Mouse (Mus musculus): ENCODE results near the gene Sebox. TPM values are rescaled to one million over a fixed set of nuclear protein-coding genes. Genes with fewer than 3 reads are reported as not detected.
"Not testable (repeated sequence)": the region's sequence is repeated elsewhere in the genome, so short reads cannot be mapped to it uniquely, and the experiment has no call there.

Sebox gene
- polyA plus RNA-seq, 1 experiment = not detected

- Histone ChIP-seq H3K4me1 (peaks cover 14% of the 10 kb centered on the region), H3K27me3 (replicated peaks) (peaks cover 9% of the 10 kb centered on the region), H3K9me3 (no peaks in the 10 kb centered on the region), H3K4me3 (replicated peaks) (no peak overlapping the region), H3K36me3 (replicated peaks; ENCODE audit: low read length) (peaks cover 42% of the 10 kb centered on the region)
- TF ChIP-seq GATA1 (IDR thresholded peaks at IDR 0.05; ENCODE audit: borderline replicate concordance, low read length) = no peak
- TF ChIP-seq FLI1 (IDR thresholded peaks at IDR 0.05; ENCODE audit: low read length) = no peak
Observed at GRCm38 (mm10) chr11:78528714-78529113, 25.5 kb downstream of the Sebox start.

- Histone ChIP-seq H3K36me3 (replicated peaks; ENCODE audit: low read length) (peaks cover 30% of the 10 kb centered on the region), H3K27me3 (replicated peaks) (peaks cover 12% of the 10 kb centered on the region), H3K9me3 (no peaks in the 10 kb centered on the region), H3K4me3 (replicated peaks) (no peak overlapping the region), H3K4me1 (peaks cover 19% of the 10 kb centered on the region)
- TF ChIP-seq FLI1 (IDR thresholded peaks at IDR 0.05; ENCODE audit: low read length) (no peak), GATA1 (IDR thresholded peaks at IDR 0.05; ENCODE audit: borderline replicate concordance, low read length) (no peak)
Observed at GRCm38 (mm10) chr11:78530001-78530400, 26.8 kb downstream of the Sebox start.

GRCm38 (mm10) chr11:78531046-78531445 is 27.8 kb downstream of the Sebox start:
- Histone ChIP-seq H3K9me3 (no peaks in the 10 kb centered on the region), H3K4me1 (peaks cover 27% of the 10 kb centered on the region), H3K4me3 (replicated peaks) (no peak overlapping the region), H3K36me3 (replicated peaks; ENCODE audit: low read length) (peaks cover 21% of the 10 kb centered on the region), H3K27me3 (replicated peaks) (peaks cover 12% of the 10 kb centered on the region)
- TF ChIP-seq FLI1 (IDR thresholded peaks at IDR 0.05; ENCODE audit: low read length) (no peak), GATA1 (IDR thresholded peaks at IDR 0.05; ENCODE audit: borderline replicate concordance, low read length) (no peak)

GRCm38 (mm10) chr11:78531515-78531914 is 28.3 kb downstream of the Sebox start:
- H3K27me3 ChIP-seq (replicated peaks) = peaks cover 12% of the 10 kb centered on the region
- peaks cover 27% of the 10 kb centered on the region for H3K4me1 ChIP-seq
- H3K4me3 ChIP-seq (replicated peaks); H3K9me3 ChIP-seq: not testable (repeated sequence)
- peaks cover 16% of the 10 kb centered on the region for H3K36me3 ChIP-seq (replicated peaks; ENCODE audit: low read length)

GRCm38 (mm10) chr11:78534516-78534915 is 31.3 kb downstream of the Sebox start:
- Histone ChIP-seq H3K4me3 (replicated peaks) (no peak overlapping the region), H3K27me3 (replicated peaks) (peaks cover 6% of the 10 kb centered on the region), H3K4me1 (peaks cover 53% of the 10 kb centered on the region), H3K36me3 (replicated peaks; ENCODE audit: low read length) (peaks cover 14% of the 10 kb centered on the region), H3K9me3 (no peaks in the 10 kb centered on the region)
- TF ChIP-seq GATA1 (IDR thresholded peaks at IDR 0.05; ENCODE audit: borderline replicate concordance, low read length) (no peak), FLI1 (IDR thresholded peaks at IDR 0.05; ENCODE audit: low read length) (no peak)

- H3K27me3 ChIP-seq (replicated peaks) = peaks cover 5% of the 10 kb centered on the region
- H3K36me3 ChIP-seq (replicated peaks; ENCODE audit: low read length) = peaks cover 24% of the 10 kb centered on the region
- H3K4me3 ChIP-seq (replicated peaks) = peak overlapping the region; percentile 98
- no peaks in the 10 kb centered on the region for H3K9me3 ChIP-seq
- TF ChIP-seq FLI1 (IDR thresholded peaks at IDR 0.05; ENCODE audit: low read length) = no peak; the same call in 1 of the 2 replicates
- no peak for TF ChIP-seq GATA1 (IDR thresholded peaks at IDR 0.05; ENCODE audit: borderline replicate concordance, low read length)
- H3K4me1 ChIP-seq = peaks cover 55% of the 10 kb centered on the region
Observed at GRCm38 (mm10) chr11:78535376-78536079, 32.3 kb downstream of the Sebox start.

GRCm38 (mm10) chr11:78536080-78536689 is 32.9 kb downstream of the Sebox start, which contains the start of the genes Tnfaip1 and Ift20:
Gene Tnfaip1 (minus strand): TSS chr11:78536332.
Gene Ift20 (plus strand): TSS chr11:78536361.
- Histone ChIP-seq H3K36me3 (replicated peaks; ENCODE audit: low read length) (peaks cover 31% of the 10 kb centered on the region), H3K27me3 (replicated peaks) (peaks cover 5% of the 10 kb centered on the region), H3K4me1 (peaks cover 50% of the 10 kb centered on the region), H3K4me3 (replicated peaks) (peak within 1 kb of the TSS; percentile 98), H3K9me3 (no peaks in the 10 kb centered on the region)
- peak; percentile 77; the same call in 2 of the 3 replicates for TF ChIP-seq GATA1 (IDR thresholded peaks at IDR 0.05; ENCODE audit: borderline replicate concordance, low read length)
- no peak for TF ChIP-seq FLI1 (IDR thresholded peaks at IDR 0.05; ENCODE audit: low read length)

GRCm38 (mm10) chr11:78536690-78537084 is 33.4 kb downstream of the Sebox start:
- H3K9me3 ChIP-seq = no peaks in the 10 kb centered on the region
- peaks cover 49% of the 10 kb centered on the region for H3K4me1 ChIP-seq
- peaks cover 36% of the 10 kb centered on the region for H3K36me3 ChIP-seq (replicated peaks; ENCODE audit: low read length)
- TF ChIP-seq FLI1 (IDR thresholded peaks at IDR 0.05; ENCODE audit: low read length) = no peak
- no peak for TF ChIP-seq GATA1 (IDR thresholded peaks at IDR 0.05; ENCODE audit: borderline replicate concordance, low read length)
- H3K27me3 ChIP-seq (replicated peaks) = peaks cover 5% of the 10 kb centered on the region
- peak overlapping the region; percentile 98 for H3K4me3 ChIP-seq (replicated peaks)

- Histone ChIP-seq H3K27me3 (replicated peaks) (no peaks in the 10 kb centered on the region), H3K4me1 (peaks cover 50% of the 10 kb centered on the region), H3K4me3 (replicated peaks) (no peak overlapping the region), H3K9me3 (no peaks in the 10 kb centered on the region), H3K36me3 (replicated peaks; ENCODE audit: low read length) (peaks cover 65% of the 10 kb centered on the region)
- TF ChIP-seq FLI1 (IDR thresholded peaks at IDR 0.05; ENCODE audit: low read length) (no peak), GATA1 (IDR thresholded peaks at IDR 0.05; ENCODE audit: borderline replicate concordance, low read length) (no peak)
Observed at GRCm38 (mm10) chr11:78540358-78540757, 37.1 kb downstream of the Sebox start.

- Histone ChIP-seq H3K4me1 (peaks cover 46% of the 10 kb centered on the region), H3K27me3 (replicated peaks) (no peaks in the 10 kb centered on the region), H3K4me3 (replicated peaks) (no peak overlapping the region), H3K9me3 (no peaks in the 10 kb centered on the region), H3K36me3 (replicated peaks; ENCODE audit: low read length) (peaks cover 68% of the 10 kb centered on the region)
- TF ChIP-seq GATA1 (IDR thresholded peaks at IDR 0.05; ENCODE audit: borderline replicate concordance, low read length) (no peak), FLI1 (IDR thresholded peaks at IDR 0.05; ENCODE audit: low read length) (no peak)
Observed at GRCm38 (mm10) chr11:78544449-78545111, 41.3 kb downstream of the Sebox start.

Data from megakaryocyte, embryonic 14.5 days (primary cell).